Mouse (Mus musculus) adrenal gland (tissue): Measurements from ENCODE around the gene Fam160b1.

ENCODE experiments used
- intact Hi-C: fragments of 180-260 bp; cut with DNase I; formaldehyde crosslinking; loops from one replicate; pipeline ENCODE4 v1.15.1; 2025

Gene Fam160b1

DNA sequence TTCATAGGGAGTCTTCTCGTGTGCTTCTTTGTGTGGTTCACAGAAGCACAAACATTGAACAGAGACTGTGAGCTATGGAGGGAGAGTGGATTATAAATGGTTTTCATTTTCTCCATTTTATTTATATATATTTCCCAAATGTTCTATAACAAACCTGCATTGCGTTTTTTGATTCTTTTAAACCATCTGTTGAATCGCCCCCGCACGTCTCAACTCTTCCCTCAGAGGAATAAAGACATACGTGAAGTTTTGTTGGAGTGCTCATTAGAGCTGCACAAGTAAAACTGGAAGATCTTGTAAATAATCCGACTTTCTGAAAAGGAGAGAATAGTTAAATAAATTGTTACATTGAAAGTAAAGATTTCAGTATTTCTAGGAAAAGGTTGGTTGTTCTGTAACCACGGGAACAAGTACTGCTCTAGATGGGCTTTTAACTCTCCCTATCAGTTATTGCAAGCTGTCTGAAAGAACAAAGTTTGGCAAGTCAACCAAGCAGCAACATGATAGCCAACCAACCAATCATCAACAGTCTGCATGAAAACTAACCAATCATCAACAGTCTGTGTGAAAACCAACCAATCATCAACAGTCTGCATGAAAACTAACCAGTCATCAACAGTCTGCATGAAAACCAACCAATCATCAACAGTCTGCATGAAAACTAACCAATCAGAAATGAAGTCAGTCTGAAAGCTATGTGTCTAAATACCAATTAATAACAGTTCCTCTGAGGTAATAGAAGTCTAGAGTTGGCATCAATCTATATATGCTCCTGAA lies 54.7 kb downstream of the Fam160b1 start:
- intact Hi-C loops: no loop called here

DNA sequence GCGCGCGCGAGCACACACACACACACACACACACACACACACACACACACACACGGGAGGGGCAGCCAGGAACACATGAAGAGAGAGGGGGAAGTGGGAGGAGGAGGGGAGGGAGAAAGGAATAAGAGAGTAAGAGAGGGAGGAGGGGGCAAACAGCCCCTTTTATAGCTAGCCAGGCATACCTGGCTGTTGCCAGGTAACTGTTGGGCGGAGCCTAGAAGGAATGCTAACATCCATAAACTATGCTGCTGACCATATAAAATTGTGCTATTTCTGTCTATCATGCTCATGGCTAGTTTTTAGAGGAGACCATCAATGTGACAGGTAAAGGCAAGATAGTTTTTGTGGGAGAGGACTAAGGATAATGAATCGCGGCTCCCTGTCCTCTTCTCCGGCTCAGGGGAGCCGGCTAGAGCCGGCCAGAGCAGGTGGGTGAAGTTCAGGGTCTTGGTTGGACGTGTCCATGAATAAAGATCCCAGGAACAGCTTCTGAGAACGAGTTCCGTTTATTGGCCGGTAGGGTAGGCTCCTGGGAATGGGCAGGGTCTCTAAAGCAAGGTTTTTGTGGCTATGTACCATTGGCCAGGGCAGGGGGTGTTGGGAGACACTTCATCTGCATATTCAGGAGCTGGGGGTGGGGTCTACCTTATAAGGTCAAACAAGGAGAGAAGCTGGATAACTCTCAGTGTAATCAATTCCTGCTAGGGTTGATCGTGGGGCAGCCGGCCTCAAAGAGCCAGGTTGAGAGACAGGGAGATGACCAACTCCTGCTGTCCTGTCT lies 57.5 kb downstream of the Fam160b1 start:
- intact Hi-C loops: no loop called here

DNA sequence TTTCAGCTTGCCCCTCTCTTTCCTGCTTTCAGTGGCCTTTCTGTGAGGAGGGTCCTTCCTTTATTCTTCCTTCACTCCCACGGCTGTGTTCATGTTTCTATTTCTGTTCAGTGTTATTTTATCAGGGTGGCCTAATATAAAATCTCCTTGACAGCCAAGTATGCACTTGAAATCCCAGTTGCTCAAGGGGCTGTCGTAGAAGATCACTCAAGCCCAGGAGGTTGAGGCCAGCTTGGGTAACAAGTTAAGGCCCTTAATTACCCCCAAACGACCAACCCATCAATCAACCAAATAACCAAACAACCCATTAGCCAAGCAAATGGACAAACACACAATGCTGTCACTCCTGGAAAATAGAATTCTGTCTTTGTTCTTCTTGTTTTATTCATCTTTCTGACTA lies 62.9 kb downstream of the Fam160b1 start:
- intact Hi-C loops: no loop called here

DNA sequence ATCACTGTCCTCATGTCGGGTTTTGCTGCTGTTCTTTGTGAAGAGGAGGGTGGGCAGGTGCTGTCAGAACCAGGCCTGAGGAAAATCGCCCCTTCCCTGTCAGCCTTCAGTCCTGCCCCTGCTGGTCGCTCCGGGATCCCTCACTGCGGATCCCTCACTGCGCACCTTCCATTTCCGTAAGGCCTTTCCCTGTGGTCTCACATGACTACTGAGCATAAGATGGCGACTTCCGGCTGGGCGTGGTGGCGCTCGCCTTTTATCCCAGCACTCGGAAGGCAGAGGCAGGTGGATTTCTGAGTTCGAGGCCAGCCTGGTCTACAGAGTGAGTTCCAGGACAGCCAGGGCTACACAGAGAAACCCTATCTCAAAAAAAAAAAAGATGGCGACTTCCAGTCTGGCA lies 64.8 kb downstream of the Fam160b1 start:
- intact Hi-C loops: no loop called here

DNA sequence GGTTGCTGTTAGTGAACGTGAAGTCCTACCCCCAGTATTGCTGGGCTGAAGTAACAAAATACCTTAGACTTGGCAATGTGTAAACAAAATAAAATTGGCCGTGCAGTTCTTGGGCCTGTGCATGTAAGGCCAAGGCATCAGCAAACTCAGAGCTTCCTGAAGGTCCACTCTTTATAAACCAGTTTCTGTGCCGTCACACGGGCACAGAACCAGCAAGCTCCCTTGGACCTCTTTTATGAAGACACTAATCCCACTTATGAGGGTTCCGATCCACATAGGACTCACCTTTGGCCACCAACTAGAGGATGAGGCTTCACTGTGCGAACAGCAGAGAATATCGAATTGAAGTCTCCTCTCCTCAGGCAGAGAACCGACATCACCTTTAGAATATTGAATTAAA lies 66.4 kb downstream of the Fam160b1 start:
- intact Hi-C loops: no loop called here

DNA sequence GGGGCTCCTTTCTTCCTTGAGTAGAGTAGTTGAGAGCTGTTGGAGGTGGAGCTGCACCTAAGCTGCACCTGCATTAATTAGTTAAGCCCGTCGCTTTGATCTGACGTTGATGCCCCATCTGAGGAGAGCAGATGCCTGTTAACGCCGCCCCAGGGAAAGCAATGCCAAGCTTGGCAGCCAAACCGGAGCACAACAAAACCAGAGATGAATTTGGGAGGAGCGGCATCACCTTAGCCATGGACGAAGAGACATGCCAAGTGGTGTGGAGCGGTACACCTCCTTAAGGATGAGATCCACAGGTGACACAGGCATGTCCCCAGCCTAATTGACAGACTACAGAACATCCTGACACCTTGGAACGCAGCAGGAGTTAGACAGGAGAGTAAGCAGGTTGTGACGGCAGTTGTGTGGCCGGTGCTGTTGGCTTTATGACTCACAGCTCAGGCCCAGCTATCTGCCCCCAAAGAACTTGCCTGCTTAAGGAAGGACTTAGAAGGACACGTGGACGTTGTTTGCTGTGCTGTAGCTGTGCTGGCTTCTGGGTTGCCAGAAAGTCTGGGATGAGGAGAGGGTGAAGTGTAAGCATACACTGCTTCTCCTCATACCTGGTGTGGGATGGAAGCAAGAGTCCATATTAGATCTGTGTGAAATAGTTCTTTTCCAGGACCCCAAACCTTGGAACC lies 67.4 kb downstream of the Fam160b1 start:
- intact Hi-C loops: no loop called here

DNA sequence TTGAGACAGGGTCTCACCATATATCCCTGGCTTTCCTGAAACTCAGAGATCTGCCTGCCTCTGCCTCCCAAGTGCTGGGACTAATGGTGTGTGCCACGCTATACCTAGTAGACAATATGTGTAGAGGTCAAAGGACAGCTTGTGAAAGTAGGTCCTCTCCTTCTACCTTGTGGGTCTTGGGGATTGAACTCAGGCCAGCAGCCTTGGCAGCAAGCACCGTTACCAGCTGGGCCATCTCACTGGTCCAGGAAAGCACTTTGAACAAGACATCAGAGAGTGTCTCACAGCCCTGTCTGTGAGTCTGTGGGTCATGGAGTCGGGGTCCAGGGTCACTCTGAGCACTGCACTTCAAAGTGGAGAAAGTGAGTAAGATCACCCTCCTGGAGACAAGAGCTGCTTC lies 68.2 kb downstream of the Fam160b1 start:
- intact Hi-C loops: no loop called here

DNA sequence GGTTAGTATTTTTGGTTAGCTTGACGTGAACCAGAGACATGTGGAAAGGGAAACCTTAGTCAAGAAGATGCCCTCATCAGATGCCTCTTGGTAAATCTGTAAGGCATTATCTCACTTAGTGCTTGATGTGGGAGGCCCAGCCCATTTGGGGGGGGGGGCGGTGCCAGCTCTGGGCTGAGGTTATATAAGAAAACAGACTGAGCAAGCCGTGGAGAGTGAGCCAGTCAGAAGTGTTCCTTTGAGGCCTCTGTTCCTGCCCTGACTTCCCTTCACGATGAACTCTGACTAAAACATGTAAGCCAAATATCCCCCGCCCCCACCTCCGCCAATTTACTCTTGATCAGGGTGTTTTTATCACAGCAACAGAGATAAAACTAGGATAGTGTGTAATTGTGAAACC lies 69.4 kb downstream of the Fam160b1 start:
- intact Hi-C loops: no loop called here

DNA sequence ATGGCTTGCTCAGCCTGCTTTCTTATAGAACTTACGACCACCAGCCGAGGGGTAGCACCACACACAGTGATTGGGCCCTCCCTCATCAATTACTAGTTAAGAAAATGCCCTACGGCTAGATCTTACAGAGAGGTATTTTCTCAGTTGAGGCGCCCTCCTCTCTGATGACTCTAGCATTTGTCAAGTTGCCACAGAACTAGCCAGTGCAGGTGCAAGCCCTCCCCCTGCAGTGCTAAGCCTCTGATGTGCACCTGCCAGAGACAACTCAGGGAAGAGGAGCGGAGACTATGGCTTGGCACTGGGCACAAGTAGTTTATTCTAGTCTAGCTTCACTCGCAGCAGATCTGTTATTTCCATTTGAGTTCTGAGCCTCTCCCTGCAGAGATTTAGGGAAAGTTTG lies 71.0 kb downstream of the Fam160b1 start:
- intact Hi-C loops: no loop called here

DNA sequence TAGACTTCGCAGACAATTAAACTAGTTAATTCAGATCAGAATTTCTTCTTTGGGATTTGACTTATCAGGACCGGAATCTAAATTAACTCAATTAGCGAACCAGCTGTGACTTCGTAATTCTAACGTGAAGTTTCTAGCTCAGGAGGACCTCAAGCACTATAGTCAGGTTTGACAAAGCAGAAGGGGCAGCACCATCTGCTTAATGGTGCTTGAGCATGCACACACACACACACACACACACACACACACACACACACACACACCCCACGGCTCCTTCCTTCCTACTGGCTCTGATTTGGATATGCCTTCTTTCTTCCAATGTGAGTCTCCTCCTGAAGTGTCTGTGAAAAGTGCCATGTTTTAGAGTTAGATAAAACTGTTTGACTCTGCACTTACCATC lies 73.5 kb downstream of the Fam160b1 start:
- intact Hi-C loops: no loop called here

DNA sequence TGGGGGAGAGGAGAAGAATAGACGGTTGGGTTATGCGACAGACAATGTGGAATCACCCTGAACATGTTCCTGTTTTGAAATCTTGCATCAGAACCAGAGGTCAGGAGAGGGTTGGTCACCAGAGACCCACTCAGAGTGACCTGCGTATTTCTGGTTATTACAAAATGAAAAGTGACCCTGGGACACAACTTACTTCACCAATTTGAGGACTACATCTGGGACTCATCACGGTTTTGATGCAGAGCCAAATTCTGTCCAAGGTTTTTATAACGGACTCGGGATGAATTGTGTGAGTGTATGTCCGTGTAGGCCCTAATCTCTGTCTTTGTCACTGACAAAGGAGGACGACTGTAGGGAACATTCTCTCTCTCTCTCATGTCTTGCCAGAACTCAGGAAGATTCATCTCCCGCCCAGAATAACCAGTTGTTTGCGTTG lies 76.1 kb downstream of the Fam160b1 start:
- intact Hi-C loops: no loop called here

DNA sequence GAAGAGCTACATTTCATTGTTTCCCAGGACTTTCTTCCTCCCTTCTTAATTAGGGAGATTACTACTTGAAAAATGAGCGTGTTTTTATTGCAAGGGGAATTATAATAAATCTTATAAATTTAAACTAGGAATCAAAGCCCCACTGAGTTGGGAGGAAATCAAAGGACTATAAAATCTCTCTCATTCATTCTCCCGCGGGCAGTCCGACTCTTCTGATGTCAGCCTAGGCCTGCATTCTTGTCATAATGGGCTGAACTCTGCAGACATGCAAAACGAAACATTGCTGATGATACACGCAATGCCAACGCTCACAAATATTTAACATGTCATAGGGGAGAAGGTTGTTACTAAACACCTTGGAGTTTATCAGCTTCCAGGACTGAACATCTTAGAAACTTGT lies 76.6 kb downstream of the Fam160b1 start:
- intact Hi-C loops: no loop called here
